Mouse (Mus musculus) intestine, embryonic 15.5 days (tissue): Measurements from ENCODE around the gene 1190005I06Rik. TPM values are rescaled to one million over a fixed set of nuclear protein-coding genes. Genes with fewer than 3 reads are reported as not detected.

Source experiments
- ATAC-seq: fragments of 200-750 bp; cut with Nextera tagmentation; 2 replicates; pipeline ENCODE4 v1.8.0; 2017; ENCODE audit warnings: moderate TSS enrichment, moderate library complexity
- H3K27ac ChIP-seq: fragments of 300-500 bp; sonication (generic); 2 replicates; pipeline ENCODE4 v1.5.1; 2015; ENCODE audit warnings: mild to moderate bottlenecking, inconsistent platforms
- H3K27me3 ChIP-seq: fragments of 300-500 bp; sonication (generic); replicated peaks from 2 replicates; pipeline ENCODE4 v1.6.1; 2015; ENCODE audit warnings: inconsistent platforms
- H3K36me3 ChIP-seq: fragments of 300-500 bp; sonication (generic); 2 replicates; pipeline ENCODE4 v1.6.1; 2015; ENCODE audit warnings: inconsistent platforms
- H3K4me1 ChIP-seq: fragments of 300-500 bp; sonication (generic); replicated peaks from 2 replicates; pipeline ENCODE4 v1.6.1; 2015; ENCODE audit warnings: inconsistent platforms
- H3K4me2 ChIP-seq: fragments of 300-500 bp; sonication (generic); replicated peaks from 2 replicates; pipeline ENCODE4 v1.6.1; 2015; ENCODE audit warnings: mild to moderate bottlenecking, inconsistent platforms
- H3K4me3 ChIP-seq: fragments of 300-500 bp; sonication (generic); replicated peaks from 2 replicates; pipeline ENCODE4 v1.5.1; 2015; ENCODE audit warnings: inconsistent platforms
- H3K9ac ChIP-seq: fragments of 300-500 bp; sonication (generic); 2 replicates; pipeline ENCODE4 v1.6.1; 2015; ENCODE audit warnings: inconsistent platforms
- H3K9me3 ChIP-seq: fragments of 300-500 bp; sonication (generic); 2 replicates; pipeline ENCODE4 v1.6.1; 2016; ENCODE audit warnings: inconsistent platforms
- WGBS: fragments of 180-500 bp; shearing (Covaris S2); methylation state at CpG from one replicate; pipeline ENCODE4 v1.1.7; 2015; 5-methylcytosine and 5-hydroxymethylcytosine counted together
- polyA plus RNA-seq: library from polyadenylated mRNA; unstranded; fragments of >200 nt; fragmentation: Nextera tagmentation; extraction: Ambion mirVana; gene quantifications from 2 replicates; pipeline ENCODE4 v1.2.1, GENCODE M21; 2015

1190005I06Rik gene
- polyA plus RNA-seq, 1 experiment from 2014 or later, result 1.3 TPM

GRCm38 (mm10) chr8:120631441-120632375 is 15.7 kb downstream of the 1190005I06Rik start:
- Histone ChIP-seq H3K4me1 (peaks cover 13% of the 10 kb centered on the region; the same call in 1 of the 2 replicates), H3K36me3 (no peaks in the 10 kb centered on the region), H3K27me3 (peaks cover 11% of the 10 kb centered on the region), H3K9ac (no peak overlapping the region), H3K9me3 (no peaks in the 10 kb centered on the region), H3K27ac (no peak overlapping the region), H3K4me3 (no peak overlapping the region), H3K4me2 (no peak overlapping the region)
- 80% methylated on average over 21 of the region's 21 CpGs for WGBS
- no peak for ATAC-seq

GRCm38 (mm10) chr8:120630848-120631247 is 16.6 kb downstream of the 1190005I06Rik start:
- 45% methylated on average over 6 of the region's 6 CpGs for WGBS
- peaks cover 13% of the 10 kb centered on the region; the same call in 1 of the 2 replicates for H3K4me1 ChIP-seq
- ATAC-seq, result no peak

GRCm38 (mm10) chr8:120630031-120630430 is 17.4 kb downstream of the 1190005I06Rik start:
- Histone ChIP-seq H3K4me3 (no peak overlapping the region), H3K9me3 (no peaks in the 10 kb centered on the region), H3K4me1 (peaks cover 13% of the 10 kb centered on the region; the same call in 1 of the 2 replicates), H3K36me3 (no peaks in the 10 kb centered on the region), H3K4me2 (no peak overlapping the region), H3K27me3 (peaks cover 11% of the 10 kb centered on the region), H3K27ac (no peak overlapping the region), H3K9ac (no peak overlapping the region)
- no peak for ATAC-seq
- 63% methylated on average over 5 of the region's 5 CpGs for WGBS

More at GRCm38 (mm10) chr8:120630848-120631247, 16.6 kb downstream of the 1190005I06Rik start:
- no peaks in the 10 kb centered on the region for H3K36me3 ChIP-seq
- no peak overlapping the region for H3K4me3 ChIP-seq
- no peak overlapping the region for H3K4me2 ChIP-seq
- H3K27ac ChIP-seq, result no peak overlapping the region
- H3K9ac ChIP-seq, result no peak overlapping the region
- peaks cover 11% of the 10 kb centered on the region for H3K27me3 ChIP-seq
- no peaks in the 10 kb centered on the region for H3K9me3 ChIP-seq

GRCm38 (mm10) chr8:120627298-120627697 is 20.1 kb downstream of the 1190005I06Rik start:
- Histone ChIP-seq H3K4me2 (no peak overlapping the region), H3K27ac (no peak overlapping the region), H3K9me3 (no peaks in the 10 kb centered on the region), H3K27me3 (no peaks in the 10 kb centered on the region; the same call in 1 of the 2 replicates), H3K4me1 (no peaks in the 10 kb centered on the region; the same call in 1 of the 2 replicates), H3K36me3 (no peaks in the 10 kb centered on the region), H3K4me3 (no peak overlapping the region), H3K9ac (no peak overlapping the region)
- ATAC-seq, result no peak
- 88% methylated on average over 5 of the region's 5 CpGs for WGBS

- 63% methylated on average over 11 of the region's 11 CpGs for WGBS
- Histone ChIP-seq H3K27ac (no peak overlapping the region), H3K4me3 (no peak overlapping the region), H3K9ac (no peak overlapping the region), H3K4me1 (no peaks in the 10 kb centered on the region; the same call in 1 of the 2 replicates), H3K27me3 (no peaks in the 10 kb centered on the region; the same call in 1 of the 2 replicates), H3K9me3 (no peaks in the 10 kb centered on the region), H3K36me3 (no peaks in the 10 kb centered on the region), H3K4me2 (no peak overlapping the region)
- no peak for ATAC-seq
Observed at GRCm38 (mm10) chr8:120626461-120626860, 21.0 kb downstream of the 1190005I06Rik start.

- Histone ChIP-seq H3K36me3 (no peaks in the 10 kb centered on the region), H3K9me3 (no peaks in the 10 kb centered on the region), H3K27me3 (no peaks in the 10 kb centered on the region; the same call in 1 of the 2 replicates), H3K4me3 (no peak overlapping the region), H3K27ac (no peak overlapping the region), H3K9ac (no peak overlapping the region), H3K4me1 (peaks cover 5% of the 10 kb centered on the region; the same call in 1 of the 2 replicates), H3K4me2 (no peak overlapping the region)
- 0 out of 2 replicates have a peak, but pooled peaks have one; percentile 17 for ATAC-seq
- 59% methylated on average over 2 of the region's 2 CpGs for WGBS
Observed at GRCm38 (mm10) chr8:120623608-120624007, 23.8 kb downstream of the 1190005I06Rik start.

- no peak overlapping the region for H3K27ac ChIP-seq
- no peaks in the 10 kb centered on the region for H3K36me3 ChIP-seq
- H3K4me1 ChIP-seq, result peaks cover 5% of the 10 kb centered on the region; the same call in 1 of the 2 replicates
- no peak overlapping the region for H3K4me3 ChIP-seq
- no peak overlapping the region for H3K4me2 ChIP-seq
- no peak overlapping the region for H3K9ac ChIP-seq
- no peaks in the 10 kb centered on the region; the same call in 1 of the 2 replicates for H3K27me3 ChIP-seq
- no peak for ATAC-seq
- H3K9me3 ChIP-seq, result no peaks in the 10 kb centered on the region
- 64% methylated on average over 14 of the region's 14 CpGs for WGBS
Observed at GRCm38 (mm10) chr8:120622161-120622560, 25.3 kb downstream of the 1190005I06Rik start.

GRCm38 (mm10) chr8:120620441-120620840 is 27.0 kb downstream of the 1190005I06Rik start:
- H3K9me3 ChIP-seq, result no peaks in the 10 kb centered on the region
- 38% methylated on average over 7 of the region's 7 CpGs for WGBS
- no peak overlapping the region for H3K4me3 ChIP-seq
- H3K27ac ChIP-seq, result no peak overlapping the region
- no peaks in the 10 kb centered on the region for H3K36me3 ChIP-seq
- no peak overlapping the region for H3K9ac ChIP-seq
- H3K4me2 ChIP-seq, result no peak overlapping the region
- peaks cover 5% of the 10 kb centered on the region; the same call in 1 of the 2 replicates for H3K4me1 ChIP-seq
- no peak for ATAC-seq
- H3K27me3 ChIP-seq, result no peaks in the 10 kb centered on the region; the same call in 1 of the 2 replicates

- Histone ChIP-seq H3K4me1 (peaks cover 5% of the 10 kb centered on the region; the same call in 1 of the 2 replicates), H3K4me2 (no peak overlapping the region), H3K36me3 (no peaks in the 10 kb centered on the region), H3K9ac (no peak overlapping the region), H3K27ac (no peak overlapping the region), H3K9me3 (no peaks in the 10 kb centered on the region), H3K27me3 (no peaks in the 10 kb centered on the region; the same call in 1 of the 2 replicates), H3K4me3 (no peak overlapping the region)
- no peak for ATAC-seq
- 76% methylated on average over 11 of the region's 11 CpGs for WGBS
Observed at GRCm38 (mm10) chr8:120619235-120620180, 27.9 kb downstream of the 1190005I06Rik start.

- peaks cover 5% of the 10 kb centered on the region; the same call in 1 of the 2 replicates for H3K4me1 ChIP-seq
- ATAC-seq, result peak; percentile 53; the same call in 1 of the 2 replicates
- no peak overlapping the region for H3K4me2 ChIP-seq
- no peaks in the 10 kb centered on the region; the same call in 1 of the 2 replicates for H3K27me3 ChIP-seq
- H3K9me3 ChIP-seq, result no peaks in the 10 kb centered on the region
- H3K27ac ChIP-seq, result no peak overlapping the region
- H3K36me3 ChIP-seq, result no peaks in the 10 kb centered on the region
- no peak overlapping the region for H3K4me3 ChIP-seq
- 2% methylated on average over 6 of the region's 6 CpGs for WGBS
- H3K9ac ChIP-seq, result no peak overlapping the region
Observed at GRCm38 (mm10) chr8:120618110-120618509, 29.3 kb downstream of the 1190005I06Rik start.

GRCm38 (mm10) chr8:120616663-120617626 is 30.5 kb downstream of the 1190005I06Rik start:
- Histone ChIP-seq H3K36me3 (no peaks in the 10 kb centered on the region), H3K4me3 (no peak overlapping the region), H3K27ac (no peak overlapping the region), H3K4me1 (peaks cover 5% of the 10 kb centered on the region; the same call in 1 of the 2 replicates), H3K9ac (no peak overlapping the region), H3K9me3 (no peaks in the 10 kb centered on the region), H3K27me3 (no peaks in the 10 kb centered on the region; the same call in 1 of the 2 replicates), H3K4me2 (no peak overlapping the region)
- no peak for ATAC-seq
- 56% methylated on average over 7 of the region's 8 CpGs for WGBS
